Mouse (Mus musculus): ENCODE measurements around the gene Notum.

DNA sequence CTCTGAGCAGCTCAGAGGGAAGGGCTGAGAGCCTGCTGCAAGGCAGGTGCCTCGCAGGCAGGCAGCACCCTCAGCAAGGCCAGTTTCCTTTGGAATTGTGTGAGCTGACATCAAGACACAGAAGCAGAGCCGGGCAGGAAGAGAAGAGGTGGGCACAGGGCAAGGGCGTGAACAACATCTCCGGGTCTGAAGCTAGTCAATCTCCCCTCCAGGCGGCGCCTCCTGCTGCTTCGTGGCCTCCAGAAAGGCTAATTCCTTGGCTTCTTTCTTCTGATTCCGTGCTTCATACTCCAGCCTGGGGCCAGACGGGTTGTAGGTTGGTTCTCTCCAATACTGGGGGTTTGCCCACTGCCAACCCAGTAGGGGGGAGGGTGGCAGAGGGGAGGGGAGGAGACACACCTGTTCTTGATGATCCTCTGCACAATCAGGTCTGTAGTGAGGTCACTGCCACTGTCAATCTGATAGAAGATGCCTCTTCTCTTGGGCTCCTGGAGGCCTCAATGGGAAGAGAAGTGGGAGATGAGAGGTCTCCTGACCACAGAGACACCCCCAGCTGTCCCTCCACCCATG lies 50.4 kb downstream of the Notum start:
- TF ChIP-seq CTCF (IDR thresholded peaks at IDR 0.05; ENCODE audit: borderline replicate concordance, control insufficient read depth, extremely low read depth, insufficient read depth, low read length, poor library complexity) (no peak), POLR2A (IDR thresholded peaks at IDR 0.05; ENCODE audit: control insufficient read depth, extremely low read depth, insufficient read depth, low read length, poor library complexity) (no peak)

Data from thymus, adult 2 months (tissue).